In genomic region chr13:59925845-59926481, GRCm38 (mm10) we compare ENCODE assay signal across 12 mouse cellular contexts.
DNase-seq lines count a peak whose midpoint lies in the region; ATAC-seq and TF ChIP-seq lines count a peak whose summit lies in the region.
"Had no signal": no experiment of that assay in that cellular context is flagged by ENCODE, and none has a peak within 500 bp of the region (broad histone marks: within the 10 kb centered on the region; RNA-seq: fewer than 3 reads in every experiment).

No protein-coding gene starts in this region.

- no peak overlapping the region for H3K27ac ChIP-seq in lung, embryonic 16.5 days (ENCODE audit: low read length)
- no peak overlapping the region for H3K27ac ChIP-seq in hindbrain, embryonic 15.5 days (replicated peaks)
- H3K27ac ChIP-seq: macrophage had no signal

- no peak for TF ChIP-seq POLR2A in myocyte (IDR thresholded peaks at IDR 0.05; ENCODE audit: insufficient read length, low read depth)

- no peaks in the 10 kb centered on the region for H3K36me3 ChIP-seq in lung, embryonic 16.5 days (ENCODE audit: control insufficient read depth, insufficient read depth, low read length)
- no peaks in the 10 kb centered on the region for H3K36me3 ChIP-seq in hindbrain, embryonic 15.5 days
- no peaks in the 10 kb centered on the region for H3K36me3 ChIP-seq in myocyte (ENCODE audit: control insufficient read depth, insufficient read depth)

- no peak overlapping the region for H3K9ac ChIP-seq in lung, embryonic 16.5 days (ENCODE audit: low read length)
- no peak overlapping the region for H3K9ac ChIP-seq in hindbrain, embryonic 15.5 days

- no peaks in the 10 kb centered on the region for H3K9me3 ChIP-seq in lung, embryonic 16.5 days (ENCODE audit: control insufficient read depth, low read length)
- H3K9me3 ChIP-seq in hindbrain, embryonic 15.5 days = no peaks in the 10 kb centered on the region

- H3K79me2 ChIP-seq in myocyte (ENCODE audit: control insufficient read depth, insufficient read depth) = no peaks in the 10 kb centered on the region

- H3K27me3 ChIP-seq in lung, embryonic 16.5 days (ENCODE audit: control insufficient read depth, insufficient read depth, low read depth, low read length) = no peaks in the 10 kb centered on the region
- H3K27me3 ChIP-seq in hindbrain, embryonic 15.5 days = no peaks in the 10 kb centered on the region
- H3K27me3 ChIP-seq in myocyte (ENCODE audit: control insufficient read depth, insufficient read depth, insufficient read length) = no peaks in the 10 kb centered on the region

- 56% methylated on average over 9 of the region's 9 CpGs for WGBS in lung, embryonic 16.5 days
- 40% methylated on average over 9 of the region's 9 CpGs for WGBS in hindbrain, embryonic 15.5 days

- peak; percentile 77 to 84 for DNase-seq in cerebellum, postnatal 10 days
- DNase-seq in cerebellum, adult 8-10 months = no peak
- no peak for DNase-seq in lung, postnatal 14 days
- DNase-seq in embryo, embryonic 10 days (ENCODE audit: low spot score) = no peak
- DNase-seq in spleen, adult 12 weeks (ENCODE audit: low spot score) = no peak
- DNase-seq: cerebellum, adult 11-12 months; gastrocnemius, postnatal 25 days; kidney, adult 9 months had no signal

- peak; percentile 60 for ATAC-seq in lung, embryonic 16.5 days (ENCODE audit: low read depth)
- peak; percentile 80 for ATAC-seq in hindbrain, embryonic 15.5 days (ENCODE audit: low FRiP score, low read depth)

- H3K4me3 ChIP-seq in lung, embryonic 16.5 days (ENCODE audit: low read length) = no peak overlapping the region
- no peak overlapping the region for H3K4me3 ChIP-seq in hindbrain, embryonic 15.5 days
- H3K4me3 ChIP-seq in myocyte = no peak overlapping the region

- no peak overlapping the region for H3ac ChIP-seq in myocyte (ENCODE audit: control insufficient read depth, insufficient read length)

- H3K4me2 ChIP-seq in lung, embryonic 16.5 days (ENCODE audit: low read depth, low read length) = no peak overlapping the region
- no peak overlapping the region for H3K4me2 ChIP-seq in hindbrain, embryonic 15.5 days
- H3K4me2 ChIP-seq in myocyte (ENCODE audit: low read depth) = no peak overlapping the region

- H3K4me1 ChIP-seq in lung, embryonic 16.5 days (replicated peaks; ENCODE audit: control insufficient read depth, insufficient read depth, low read length) = 0 out of 2 replicates have a peak, but pooled peaks cover 4% of the 10 kb centered on the region
- H3K4me1 ChIP-seq in hindbrain, embryonic 15.5 days (replicated peaks) = peaks cover 18% of the 10 kb centered on the region

TF ChIP-seq in myocyte, 11 proteins besides CTCF, POLR2A, EP300 and RAD21:
- no peak for TF ChIP-seq CEBPB (IDR thresholded peaks at IDR 0.05; ENCODE audit: insufficient read depth, poor library complexity, severe bottlenecking)
- peak in 1 of 3 experiments; percentile 75 for TF ChIP-seq MYOG (IDR thresholded peaks at IDR 0.05; ENCODE audit: control insufficient read depth in 1 of 3, insufficient read depth in 1 of 3, insufficient read length in 2 of 3, low read depth in 2 of 3)
- TF ChIP-seq MYOD1 (IDR thresholded peaks at IDR 0.05; ENCODE audit: control insufficient read depth in 1 of 3, insufficient read length in 2 of 3, low read depth in 2 of 3) = peak in 2 of 3 experiments; percentile 51 to 56

Comparison
In these comparisons a context has a peak if more than half of its experiments do, and no peak if none do; other contexts are left out.
1. DNase-seq: peak in cerebellum, postnatal 10 days (2 of 2); none in cerebellum, adult 8-10 months (single experiment), lung, postnatal 14 days (single experiment), embryo, embryonic 10 days (single experiment) and spleen, adult 12 weeks (single experiment).